Mouse (Mus musculus) kidney, embryonic 14.5 days (tissue): ENCODE data around the gene Itm2b. TPM values are rescaled to one million over a fixed set of nuclear protein-coding genes. Genes with fewer than 3 reads are reported as not detected.

Experiments
- ATAC-seq: fragments of 200-750 bp; cut with Nextera tagmentation; 2 replicates; pipeline ENCODE4 v1.8.0; 2017; ENCODE audit warnings: moderate number of reproducible peaks, mild to moderate bottlenecking, moderate TSS enrichment, moderate library complexity; ENCODE audit not compliant: low FRiP score, low TSS enrichment
- H3K27ac ChIP-seq: fragments of 300-500 bp; sonication (generic); 2 replicates; pipeline ENCODE4 v1.5.1; 2014; ENCODE audit warnings: low read depth, mild to moderate bottlenecking, low read length, moderate library complexity, mixed read lengths
- H3K27me3 ChIP-seq: fragments of 300-500 bp; sonication (generic); 2 replicates; pipeline ENCODE4 v1.6.1; 2014; ENCODE audit warnings: mild to moderate bottlenecking, low read length; ENCODE audit not compliant: control insufficient read depth, insufficient read depth
- H3K36me3 ChIP-seq: fragments of 300-500 bp; sonication (generic); 2 replicates; pipeline ENCODE4 v1.6.1; 2014; ENCODE audit warnings: low read length, mixed read lengths; ENCODE audit not compliant: control insufficient read depth, insufficient read depth
- H3K4me1 ChIP-seq: fragments of 300-500 bp; sonication (generic); 2 replicates; pipeline ENCODE4 v1.6.1; 2014; ENCODE audit warnings: low read length, mixed read lengths; ENCODE audit not compliant: control insufficient read depth, insufficient read depth
- H3K4me2 ChIP-seq: fragments of 300-500 bp; sonication (generic); replicated peaks from 2 replicates; pipeline ENCODE4 v1.6.1; 2014; ENCODE audit warnings: low read depth, mild to moderate bottlenecking, low read length
- H3K4me3 ChIP-seq: fragments of 300-500 bp; sonication (generic); 2 replicates; pipeline ENCODE4 v1.5.1; 2014; ENCODE audit warnings: mild to moderate bottlenecking, low read length
- H3K9ac ChIP-seq: fragments of 300-500 bp; sonication (generic); 2 replicates; pipeline ENCODE4 v1.6.1; 2014; ENCODE audit warnings: low read depth, mild to moderate bottlenecking, low read length, moderate library complexity
- H3K9me3 ChIP-seq: fragments of 300-500 bp; sonication (generic); 2 replicates; pipeline ENCODE4 v1.6.1; 2016; ENCODE audit warnings: low read length; ENCODE audit not compliant: control insufficient read depth
- WGBS: fragments of 180-500 bp; shearing (Covaris S2); extraction: QIAGEN DNeasy Blood & Tissue Kit; methylation state at CpG from one replicate; pipeline ENCODE4 v1.1.7; 2014; 5-methylcytosine and 5-hydroxymethylcytosine counted together
- polyA plus RNA-seq: library from polyadenylated mRNA; unstranded; fragments of >200 nt; fragmentation: Nextera tagmentation; extraction: Ambion mirVana; gene quantifications from 2 replicates; pipeline ENCODE4 v1.2.1, GENCODE M21; 2014

Itm2b gene
- polyA plus RNA-seq, 1 experiment from 2014 or later, result 844 TPM

- Histone ChIP-seq H3K4me1 (0 out of 2 replicates have a peak, but pooled peaks cover 4% of the 10 kb centered on the region), H3K9ac (peak within 1 kb of the TSS; percentile 90), H3K4me3 (peak within 1 kb of the TSS; percentile 88), H3K27me3 (no peaks in the 10 kb centered on the region), H3K4me2 (peak within 1 kb of the TSS; percentile 92), H3K9me3 (no peaks in the 10 kb centered on the region), H3K36me3 (no peaks in the 10 kb centered on the region), H3K27ac (peak within 1 kb of the TSS; percentile 68)
- ATAC-seq, result peak; percentile 95
- WGBS, result under 1% methylated on average over 110 of the region's 135 CpGs
Measured at GRCm38 (mm10) chr14:73325456-73326381, 59.4 kb downstream of the Itm2b start, which contains the start of gene Rb1. Gene Rb1, minus strand, starts transcription at chr14:73325822.

- ATAC-seq, result peak; percentile 71
- H3K4me3 ChIP-seq, result peak overlapping the region; percentile 88
- no peaks in the 10 kb centered on the region for H3K27me3 ChIP-seq
- H3K4me1 ChIP-seq, result 0 out of 2 replicates have a peak, but pooled peaks cover 4% of the 10 kb centered on the region
- H3K9ac ChIP-seq, result peak overlapping the region; percentile 90
- WGBS, result 1% methylated on average over 46 of the region's 55 CpGs
- no peaks in the 10 kb centered on the region for H3K36me3 ChIP-seq
- peak overlapping the region; percentile 59; the same call in 1 of the 2 replicates for H3K27ac ChIP-seq
- H3K4me2 ChIP-seq, result peak overlapping the region; percentile 92
- H3K9me3 ChIP-seq, result no peaks in the 10 kb centered on the region
Measured at GRCm38 (mm10) chr14:73324634-73325455, 60.2 kb downstream of the Itm2b start.

GRCm38 (mm10) chr14:73323965-73324364, 61.1 kb downstream of the Itm2b start:
- no peaks in the 10 kb centered on the region for H3K9me3 ChIP-seq
- no peak overlapping the region for H3K9ac ChIP-seq
- peak overlapping the region; percentile 92; the same call in 1 of the 2 replicates for H3K4me2 ChIP-seq
- H3K27me3 ChIP-seq, result no peaks in the 10 kb centered on the region
- H3K36me3 ChIP-seq, result no peaks in the 10 kb centered on the region
- WGBS, result 54% methylated on average over 2 of the region's 2 CpGs
- no peak overlapping the region for H3K27ac ChIP-seq
- H3K4me1 ChIP-seq, result 0 out of 2 replicates have a peak, but pooled peaks cover 4% of the 10 kb centered on the region
- ATAC-seq, result no peak
- no peak overlapping the region for H3K4me3 ChIP-seq

DNA sequence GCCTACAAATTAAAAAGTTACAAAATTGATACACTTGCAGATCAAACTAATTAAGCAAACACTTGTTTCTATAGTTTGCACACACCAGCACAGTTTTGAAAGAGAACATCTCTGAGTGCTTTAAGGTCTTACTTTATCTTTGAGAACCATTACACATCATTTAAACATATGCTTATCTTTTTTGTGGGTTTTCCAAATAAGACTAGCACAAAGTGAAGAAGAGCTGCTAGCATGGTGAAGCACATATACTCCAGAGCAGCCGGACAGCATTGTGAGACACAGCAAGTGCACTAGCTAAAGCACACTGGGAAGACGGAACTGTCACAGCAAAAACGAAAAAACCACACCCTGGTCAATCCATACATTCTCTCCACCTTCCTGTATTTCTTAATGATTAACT, 62.9 kb downstream of the Itm2b start:
- Histone ChIP-seq H3K4me3 (no peak overlapping the region), H3K27me3 (no peaks in the 10 kb centered on the region), H3K4me1 (0 out of 2 replicates have a peak, but pooled peaks cover 4% of the 10 kb centered on the region), H3K9me3 (no peaks in the 10 kb centered on the region), H3K9ac (no peak overlapping the region), H3K36me3 (no peaks in the 10 kb centered on the region), H3K27ac (no peak overlapping the region), H3K4me2 (no peak overlapping the region)
- 77% methylated on average over 3 of the region's 3 CpGs for WGBS
- ATAC-seq, result no peak

DNA sequence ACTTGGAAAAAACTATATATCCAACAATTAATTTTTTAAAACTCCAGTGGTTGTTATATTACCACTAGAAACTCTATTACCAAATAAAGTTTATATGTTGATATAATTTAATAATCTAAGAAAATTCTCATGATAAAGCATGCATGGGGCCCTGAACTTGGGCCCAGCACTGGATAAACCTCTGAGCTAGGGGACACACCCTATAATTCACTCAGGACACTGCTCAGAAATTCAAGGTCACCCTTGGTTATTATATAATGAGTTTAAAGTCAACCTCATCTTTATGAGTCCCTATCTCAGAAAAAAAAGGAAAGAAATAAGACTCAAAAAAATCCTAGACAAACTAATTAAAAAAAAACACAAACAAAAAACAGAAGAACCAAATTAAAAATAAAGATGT, 68.2 kb downstream of the Itm2b start:
- no peak overlapping the region for H3K27ac ChIP-seq
- H3K27me3 ChIP-seq, result no peaks in the 10 kb centered on the region
- H3K4me2 ChIP-seq, result no peak overlapping the region
- no peaks in the 10 kb centered on the region for H3K4me1 ChIP-seq
- H3K4me3 ChIP-seq, result no peak overlapping the region
- no peaks in the 10 kb centered on the region for H3K36me3 ChIP-seq
- ATAC-seq, result no peak
- H3K9ac ChIP-seq, result no peak overlapping the region
- no peaks in the 10 kb centered on the region for H3K9me3 ChIP-seq

GRCm38 (mm10) chr14:73313864-73314263, 71.2 kb downstream of the Itm2b start:
- no peak overlapping the region for H3K9ac ChIP-seq
- H3K36me3 ChIP-seq, result no peaks in the 10 kb centered on the region
- H3K4me2 ChIP-seq, result no peak overlapping the region
- WGBS, result 86% methylated on average over 4 of the region's 4 CpGs
- no peaks in the 10 kb centered on the region for H3K4me1 ChIP-seq
- H3K4me3 ChIP-seq, result no peak overlapping the region
- ATAC-seq, result no peak
- no peaks in the 10 kb centered on the region for H3K9me3 ChIP-seq
- H3K27me3 ChIP-seq, result no peaks in the 10 kb centered on the region
- no peak overlapping the region for H3K27ac ChIP-seq

- Histone ChIP-seq H3K27ac (no peak overlapping the region), H3K27me3 (no peaks in the 10 kb centered on the region), H3K36me3 (no peaks in the 10 kb centered on the region), H3K9ac (no peak overlapping the region), H3K4me3 (no peak overlapping the region), H3K4me2 (no peak overlapping the region), H3K9me3 (no peaks in the 10 kb centered on the region), H3K4me1 (no peaks in the 10 kb centered on the region)
- no peak for ATAC-seq
- WGBS, result 32% methylated on average over 5 of the region's 5 CpGs
Measured at GRCm38 (mm10) chr14:73313396-73313795, 71.7 kb downstream of the Itm2b start.

GRCm38 (mm10) chr14:73312909-73313308, 72.2 kb downstream of the Itm2b start:
- ATAC-seq, result no peak
- no peak overlapping the region for H3K4me3 ChIP-seq
- 87% methylated on average over 5 of the region's 5 CpGs for WGBS
- H3K27me3 ChIP-seq, result no peaks in the 10 kb centered on the region
- H3K27ac ChIP-seq, result no peak overlapping the region
- H3K4me1 ChIP-seq, result no peaks in the 10 kb centered on the region
- H3K36me3 ChIP-seq, result no peaks in the 10 kb centered on the region
- no peaks in the 10 kb centered on the region for H3K9me3 ChIP-seq
- H3K9ac ChIP-seq, result no peak overlapping the region
- H3K4me2 ChIP-seq, result no peak overlapping the region
